Mouse (Mus musculus) adrenal gland (tissue): Measurements from ENCODE around the gene Ttll5.

Experiments used
- intact Hi-C: fragments of 180-260 bp; cut with DNase I; formaldehyde crosslinking; loops from one replicate; pipeline ENCODE4 v1.15.1; 2025

The Ttll5 gene

DNA sequence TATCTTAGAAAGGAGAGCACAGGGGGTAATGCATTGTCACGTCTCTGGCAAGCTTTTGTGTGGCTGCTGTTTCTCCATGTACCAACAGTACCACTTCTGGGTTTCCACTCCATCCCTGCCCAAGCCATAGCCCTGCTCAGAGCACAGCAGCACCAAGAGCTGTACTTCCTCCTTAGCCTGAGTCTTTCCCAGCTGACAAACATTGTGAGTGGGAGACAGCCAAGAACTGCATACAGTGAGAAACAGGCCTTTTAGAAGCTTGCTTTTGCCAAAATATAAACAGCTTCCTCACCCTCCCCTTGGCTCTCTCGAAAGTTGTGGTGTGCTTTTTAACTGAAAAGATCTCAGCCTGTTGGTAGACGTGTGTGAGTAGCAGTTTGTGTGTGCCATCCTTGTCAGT lies 182.9 kb downstream of the Ttll5 start:
- intact Hi-C loops = no loop called here

DNA sequence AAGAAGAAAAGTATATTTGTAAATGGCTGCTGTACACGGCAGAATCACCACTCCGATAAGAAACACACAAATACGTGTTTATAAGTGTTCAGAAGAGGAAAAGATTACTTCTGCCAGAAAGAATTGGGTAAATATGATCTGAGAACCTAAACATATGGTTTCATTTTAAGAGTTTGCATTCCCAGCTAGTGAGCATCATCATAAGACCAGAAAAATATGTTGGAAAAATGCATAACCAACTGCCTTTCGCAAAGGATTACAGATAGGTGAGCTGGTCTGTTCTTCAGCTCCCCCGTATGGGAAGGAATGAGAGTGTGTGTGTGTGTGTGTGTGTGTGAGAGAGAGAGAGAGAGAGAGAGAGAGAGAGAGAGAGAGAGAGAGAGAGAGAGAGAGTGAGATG lies 186.2 kb downstream of the Ttll5 start:
- intact Hi-C loops = no loop called here

- intact Hi-C loops = no loop called here
These were observed 187.7 kb downstream of the Ttll5 start for GRCm38 (mm10) chr12:86012195-86012594.

GRCm38 (mm10) chr12:86014174-86014573 lies 189.7 kb downstream of the Ttll5 start:
- intact Hi-C loops = no loop called here

DNA sequence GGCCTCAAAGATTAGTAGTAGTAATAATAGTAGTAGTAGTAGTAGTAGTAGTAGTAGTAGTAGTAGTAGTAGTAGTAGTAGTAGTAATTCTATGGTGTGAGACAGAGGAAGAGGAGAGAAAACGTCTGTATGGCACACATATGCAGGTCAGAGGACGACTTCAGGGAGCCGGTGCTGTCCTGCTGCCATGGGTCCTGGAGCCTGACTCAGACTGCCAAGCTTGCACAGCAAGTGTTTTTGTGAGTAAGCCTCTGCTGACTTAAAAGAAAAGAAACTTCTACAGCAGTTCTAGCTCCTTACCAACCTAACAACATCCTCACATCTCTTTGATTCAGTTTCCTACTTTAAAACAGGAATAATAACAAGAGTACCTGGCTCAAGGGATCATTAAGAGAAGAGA lies 190.2 kb downstream of the Ttll5 start:
- intact Hi-C loops = no loop called here

GRCm38 (mm10) chr12:86015114-86015513 lies 190.7 kb downstream of the Ttll5 start:
- intact Hi-C loops = no loop called here

DNA sequence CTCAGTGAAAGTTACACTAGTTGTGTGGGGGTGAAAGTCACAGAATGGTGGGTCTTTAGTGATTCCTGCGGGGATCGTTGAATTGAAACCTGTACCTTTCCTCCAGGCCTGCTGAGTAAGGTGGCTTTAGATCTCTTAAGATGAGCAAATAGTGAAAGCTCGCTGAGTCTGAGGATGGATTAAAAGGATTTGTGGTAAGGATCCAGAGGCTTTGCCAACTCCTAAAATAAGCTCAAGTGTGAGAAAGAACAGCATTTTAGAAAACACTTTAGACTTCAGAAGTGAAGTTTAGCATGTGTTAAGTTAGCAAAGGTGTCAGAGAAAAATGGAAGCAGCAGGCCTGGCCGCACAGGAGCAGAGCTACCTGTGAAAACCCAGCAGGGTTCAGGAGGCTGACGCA lies 192.9 kb downstream of the Ttll5 start:
- intact Hi-C loops = no loop called here

DNA sequence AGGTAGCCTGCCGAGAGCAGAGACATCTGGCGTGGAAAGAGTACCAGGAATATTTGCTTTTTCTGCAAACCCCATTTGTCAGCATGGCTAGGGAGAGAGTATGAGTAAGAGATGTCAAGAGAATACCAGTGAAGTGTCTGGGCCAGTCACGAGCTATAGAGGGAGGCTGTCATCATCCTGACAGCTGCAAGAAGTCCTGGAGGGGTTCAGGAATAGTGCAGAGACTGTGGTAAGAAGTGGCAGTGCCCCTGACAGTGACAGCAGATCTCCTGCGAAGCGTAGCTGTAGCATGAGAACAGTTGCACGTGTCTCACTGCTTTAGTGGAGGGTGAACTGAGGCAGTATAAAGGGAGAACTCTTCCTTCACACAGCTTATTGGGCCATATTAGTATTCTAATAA lies 197.1 kb downstream of the Ttll5 start:
- intact Hi-C loops = no loop called here

- intact Hi-C loops = no loop called here
These were observed 198.0 kb downstream of the Ttll5 start for GRCm38 (mm10) chr12:86022282-86022984.

DNA sequence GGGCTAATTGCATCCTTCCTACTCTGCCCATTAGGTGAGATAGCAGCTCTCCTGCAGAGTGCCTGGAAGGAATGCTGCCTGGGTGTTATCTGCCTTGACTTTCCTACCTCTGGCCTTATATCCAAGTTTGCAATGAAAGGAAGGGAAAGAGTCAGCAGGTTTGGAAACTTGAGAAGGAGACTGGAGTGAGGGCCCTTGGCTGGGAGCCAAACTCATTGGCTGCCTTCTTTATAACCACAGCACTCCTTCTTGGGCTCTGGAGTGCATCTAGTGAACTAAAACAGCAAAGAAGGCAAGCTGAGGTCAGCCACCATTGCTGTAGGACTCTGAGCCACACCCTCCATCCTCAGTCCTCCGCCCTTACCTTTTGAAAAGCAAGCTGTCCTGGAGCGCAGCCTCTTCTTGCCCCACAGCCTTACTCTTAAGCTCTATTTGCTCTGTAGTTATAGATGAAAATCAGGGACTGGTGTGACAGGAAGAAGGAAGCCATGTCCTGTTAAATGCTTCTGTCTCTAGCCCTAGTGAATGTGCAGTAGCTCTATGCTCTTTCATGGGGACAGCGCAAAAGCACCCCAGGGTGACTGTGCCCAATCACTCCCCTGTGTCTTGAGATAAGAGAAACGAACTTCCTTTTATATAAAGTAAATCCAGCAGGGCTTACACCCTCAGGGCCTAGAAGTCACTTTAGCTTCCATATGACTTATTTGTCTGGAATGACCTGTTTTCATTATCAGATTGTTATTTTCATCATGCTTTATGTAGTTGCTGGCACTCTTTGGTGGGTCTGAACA lies 198.8 kb downstream of the Ttll5 start:
- intact Hi-C loops = no loop called here

DNA sequence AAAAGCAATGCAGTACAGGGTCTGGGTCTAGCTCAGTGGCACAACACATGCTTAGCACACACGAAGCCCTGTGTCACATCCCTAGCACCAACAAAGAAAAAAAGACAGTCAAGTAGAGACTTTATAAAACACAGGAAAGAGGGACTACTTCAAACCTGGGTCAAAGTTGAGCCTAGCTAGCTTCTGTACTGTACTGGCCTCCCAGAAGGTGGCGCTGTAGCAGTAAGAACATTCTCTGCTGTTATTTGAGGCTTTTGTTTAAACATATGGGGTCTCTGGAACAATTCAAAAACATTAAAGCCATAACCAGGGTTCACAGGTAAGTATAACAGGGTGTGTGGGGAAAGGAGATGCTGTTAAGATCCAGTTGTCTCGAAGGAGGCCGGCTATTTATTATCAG lies 200.0 kb downstream of the Ttll5 start:
- intact Hi-C loops = loop anchor here (1.0 kb wide), 1 partner anchor 54 kb away; no protein-coding TSS in a partner anchor

- intact Hi-C loops = no loop called here
These were observed 201.0 kb downstream of the Ttll5 start for GRCm38 (mm10) chr12:86025480-86025879.

DNA sequence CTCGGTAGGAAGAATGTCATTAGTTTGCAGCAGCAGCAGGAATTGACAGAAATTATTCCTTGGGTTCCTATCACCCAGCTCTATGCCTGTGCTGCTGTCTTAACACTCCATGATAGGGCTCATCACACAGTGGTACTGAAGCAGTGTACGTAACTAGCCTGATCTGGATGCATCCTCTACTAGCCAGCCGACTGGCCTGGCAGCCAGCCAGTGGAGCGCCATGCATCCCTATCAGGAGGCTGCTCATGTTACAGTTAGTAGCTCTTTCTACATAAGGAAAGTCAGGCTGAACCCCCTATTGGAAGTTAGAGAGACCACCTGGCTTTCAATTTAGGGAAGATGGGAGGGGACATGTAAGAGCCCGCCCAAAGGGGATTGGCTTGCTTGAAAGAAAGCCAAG lies 202.5 kb downstream of the Ttll5 start:
- intact Hi-C loops = no loop called here

GRCm38 (mm10) chr12:86027747-86028146 lies 203.3 kb downstream of the Ttll5 start:
- intact Hi-C loops = no loop called here

DNA sequence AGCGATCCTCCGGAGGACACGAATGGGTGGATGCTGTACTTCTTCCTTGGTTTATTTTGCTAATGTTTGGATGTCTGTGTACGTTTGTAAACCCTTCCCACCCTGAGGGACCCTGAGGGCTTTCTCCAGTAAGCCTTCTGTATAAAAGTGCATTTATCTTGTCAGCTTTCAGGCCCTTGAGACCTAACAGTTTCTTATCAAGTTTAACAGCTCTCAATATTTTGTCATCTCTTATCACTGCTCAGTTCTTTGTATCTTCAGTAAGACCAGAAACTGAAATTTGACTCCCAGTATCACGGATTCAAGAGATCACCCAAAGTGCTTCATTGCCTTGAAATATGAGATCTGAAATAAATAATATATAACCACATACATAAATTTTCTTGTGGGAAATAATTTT lies 206.5 kb downstream of the Ttll5 start:
- intact Hi-C loops = no loop called here

DNA sequence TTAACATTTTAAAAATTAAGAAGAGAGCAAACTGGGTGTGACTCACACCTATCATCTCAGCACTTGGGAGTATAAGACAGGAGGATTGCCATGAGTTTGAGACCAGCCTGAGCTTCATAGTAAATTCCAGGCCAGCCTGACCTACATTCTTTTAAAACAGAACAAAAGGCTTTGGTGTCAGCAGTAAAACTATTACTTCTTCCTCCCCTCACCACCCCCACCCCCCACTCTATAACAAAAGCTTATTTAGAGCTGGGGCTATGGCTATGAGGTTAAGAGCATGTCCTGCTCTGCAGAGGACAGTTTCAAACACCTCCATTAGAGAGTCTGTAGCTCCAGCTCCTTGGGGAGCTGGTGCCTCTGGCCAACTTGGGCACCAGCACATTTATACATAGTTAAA lies 211.1 kb downstream of the Ttll5 start:
- intact Hi-C loops = no loop called here

GRCm38 (mm10) chr12:86036368-86037166 lies 212.1 kb downstream of the Ttll5 start:
- intact Hi-C loops = no loop called here

- intact Hi-C loops = no loop called here
These were observed 212.9 kb downstream of the Ttll5 start for GRCm38 (mm10) chr12:86037235-86037921.

GRCm38 (mm10) chr12:86039078-86039477 lies 214.6 kb downstream of the Ttll5 start:
- intact Hi-C loops = no loop called here

- intact Hi-C loops = no loop called here
These were observed 215.3 kb downstream of the Ttll5 start for GRCm38 (mm10) chr12:86039751-86040150.

GRCm38 (mm10) chr12:86046141-86046540 lies 221.7 kb downstream of the Ttll5 start:
- intact Hi-C loops = no loop called here
